Mouse (Mus musculus): ENCODE measurements around the gene Mybpc3. TPM values are rescaled to one million over a fixed set of nuclear protein-coding genes. Genes with fewer than 3 reads are reported as not detected.

The Mybpc3 gene
- polyA plus RNA-seq, 1 experiment from 2014 or later = 1.6 TPM

DNA sequence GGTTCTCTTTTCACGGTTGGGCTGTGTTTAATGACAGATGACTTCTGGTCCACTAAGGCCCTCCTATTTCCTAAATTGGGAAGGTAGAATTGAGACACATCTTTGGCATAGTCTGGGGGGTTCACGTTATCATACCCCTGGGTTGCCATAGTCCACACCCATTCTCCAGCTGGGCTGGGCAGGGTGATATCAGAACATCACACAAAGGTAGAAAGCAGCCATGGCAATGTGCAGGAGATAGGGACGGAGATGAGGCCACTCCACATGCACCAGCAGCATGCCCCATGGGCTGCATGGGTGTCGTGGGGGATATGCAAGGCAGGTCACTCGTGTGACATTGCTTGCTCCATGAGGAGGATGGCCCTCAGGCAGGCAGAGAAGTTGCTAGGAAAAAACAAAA is 45.6 kb downstream of the Mybpc3 start:
- Histone ChIP-seq H3K4me1 (ENCODE audit: control insufficient read depth, insufficient read depth, low read length) (no peaks in the 10 kb centered on the region), H3K4me2 (ENCODE audit: low read depth, low read length) (no peak overlapping the region), H3K4me3 (ENCODE audit: low read depth, low read length) (no peak overlapping the region), H3K36me3 (replicated peaks; ENCODE audit: control insufficient read depth, insufficient read depth, low read depth, low read length) (no peaks in the 10 kb centered on the region; the same call in 1 of the 2 replicates), H3K27ac (replicated peaks; ENCODE audit: low read depth, low read length) (no peak overlapping the region), H3K27me3 (ENCODE audit: control insufficient read depth, insufficient read depth, low read length) (no peaks in the 10 kb centered on the region), H3K9ac (replicated peaks; ENCODE audit: low read length) (no peak overlapping the region), H3K9me3 (replicated peaks; ENCODE audit: control insufficient read depth, low read length) (no peaks in the 10 kb centered on the region)
- WGBS = 85% methylated on average over 5 of the region's 5 CpGs
- DNase-seq (ENCODE audit: low spot score) (no peak), ATAC-seq (replicated peaks; ENCODE audit: insufficient number of reproducible peaks, low FRiP score, low TSS enrichment, low read depth) (no peak)

DNA sequence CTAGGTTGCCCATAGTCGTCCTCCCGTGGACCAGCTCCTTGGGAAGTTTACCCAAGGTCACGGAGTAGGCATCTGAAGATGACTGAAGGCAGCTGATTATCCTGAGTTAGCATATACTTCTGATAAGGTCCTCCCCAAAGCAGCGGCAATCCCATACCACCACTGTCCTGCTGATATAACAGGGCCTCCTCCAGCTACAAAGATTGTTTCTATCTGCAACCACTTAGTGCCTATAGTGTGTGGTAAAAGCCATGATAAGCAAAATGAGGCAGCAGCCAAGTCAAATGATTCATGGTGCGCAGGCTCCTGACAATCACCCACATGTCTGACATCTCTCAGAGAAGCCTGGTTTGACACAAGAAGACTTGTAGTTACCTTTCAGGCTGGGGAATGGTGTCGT is 47.0 kb downstream of the Mybpc3 start:
- no peaks in the 10 kb centered on the region; the same call in 1 of the 2 replicates for H3K36me3 ChIP-seq (replicated peaks; ENCODE audit: control insufficient read depth, insufficient read depth, low read depth, low read length)
- H3K4me3 ChIP-seq (ENCODE audit: low read depth, low read length) = no peak overlapping the region
- no peak overlapping the region for H3K4me2 ChIP-seq (ENCODE audit: low read depth, low read length)
- DNase-seq (ENCODE audit: low spot score) = no peak
- 90% methylated on average over 6 of the region's 6 CpGs for WGBS
- H3K27me3 ChIP-seq (ENCODE audit: control insufficient read depth, insufficient read depth, low read length) = no peaks in the 10 kb centered on the region
- no peaks in the 10 kb centered on the region for H3K9me3 ChIP-seq (replicated peaks; ENCODE audit: control insufficient read depth, low read length)
- no peak overlapping the region for H3K9ac ChIP-seq (replicated peaks; ENCODE audit: low read length)
- no peak for ATAC-seq (replicated peaks; ENCODE audit: insufficient number of reproducible peaks, low FRiP score, low TSS enrichment, low read depth)
- H3K4me1 ChIP-seq (ENCODE audit: control insufficient read depth, insufficient read depth, low read length) = no peaks in the 10 kb centered on the region
- H3K27ac ChIP-seq (replicated peaks; ENCODE audit: low read depth, low read length) = no peak overlapping the region

- no peak overlapping the region for H3K9ac ChIP-seq (replicated peaks; ENCODE audit: low read length)
- no peaks in the 10 kb centered on the region; the same call in 1 of the 2 replicates for H3K36me3 ChIP-seq (replicated peaks; ENCODE audit: control insufficient read depth, insufficient read depth, low read depth, low read length)
These were observed 49.7 kb downstream of the Mybpc3 start for GRCm38 (mm10) chr2:91167629-91168028.

DNA sequence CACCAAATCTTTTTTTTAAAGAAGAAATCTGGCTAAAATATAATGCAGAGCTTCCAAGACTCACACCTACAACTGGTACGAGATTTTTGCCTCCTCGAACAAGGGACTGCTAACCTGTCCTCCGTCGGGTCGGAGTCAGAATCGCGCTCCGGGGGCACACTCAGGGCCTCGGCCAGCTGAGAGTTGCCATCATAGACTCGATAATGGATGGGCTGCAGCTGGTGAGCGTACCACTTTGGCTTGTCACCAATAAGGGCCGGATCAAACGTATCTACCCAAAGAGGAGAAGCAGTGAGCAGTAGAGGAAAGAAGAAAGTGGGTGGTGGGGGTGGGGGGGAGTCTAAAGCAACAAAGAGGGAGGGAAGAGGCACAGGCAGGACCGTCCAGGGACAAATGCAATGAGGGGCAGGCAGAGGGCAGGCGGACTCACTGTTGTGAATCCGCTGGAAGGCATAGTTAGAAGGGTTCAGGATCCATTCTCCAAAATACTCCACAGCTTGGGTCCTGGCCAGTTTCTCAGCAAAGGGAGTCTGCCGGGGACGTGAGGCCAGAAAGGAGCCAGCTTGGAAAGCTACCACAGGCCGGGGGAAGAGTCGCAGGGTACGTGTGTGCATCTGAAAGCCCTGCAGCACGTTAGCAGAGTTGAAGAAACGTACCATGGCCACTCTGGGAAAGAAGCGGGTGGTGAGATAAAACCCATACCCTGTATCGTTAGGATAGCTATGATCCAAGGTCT is 51.8 kb downstream of the Mybpc3 start:
- Histone ChIP-seq H3K27ac (replicated peaks; ENCODE audit: low read depth, low read length) (no peak overlapping the region), H3K4me3 (ENCODE audit: low read depth, low read length) (no peak overlapping the region), H3K36me3 (replicated peaks; ENCODE audit: control insufficient read depth, insufficient read depth, low read depth, low read length) (no peaks in the 10 kb centered on the region), H3K4me1 (ENCODE audit: control insufficient read depth, insufficient read depth, low read length) (no peaks in the 10 kb centered on the region), H3K4me2 (ENCODE audit: low read depth, low read length) (no peak overlapping the region), H3K27me3 (ENCODE audit: control insufficient read depth, insufficient read depth, low read length) (no peaks in the 10 kb centered on the region), H3K9ac (replicated peaks; ENCODE audit: low read length) (no peak overlapping the region), H3K9me3 (replicated peaks; ENCODE audit: control insufficient read depth, low read length) (no peaks in the 10 kb centered on the region)
- WGBS = 90% methylated on average over 25 of the region's 25 CpGs
- ATAC-seq (replicated peaks; ENCODE audit: insufficient number of reproducible peaks, low FRiP score, low TSS enrichment, low read depth) = no peak
- no peak for DNase-seq (ENCODE audit: low spot score)

More at GRCm38 (mm10) chr2:91167629-91168028, 49.7 kb downstream of the Mybpc3 start:
- no peaks in the 10 kb centered on the region for H3K4me1 ChIP-seq (ENCODE audit: control insufficient read depth, insufficient read depth, low read length)
- H3K27me3 ChIP-seq (ENCODE audit: control insufficient read depth, insufficient read depth, low read length) = no peaks in the 10 kb centered on the region
- WGBS = 71% methylated on average over 4 of the region's 4 CpGs
- no peak overlapping the region for H3K4me2 ChIP-seq (ENCODE audit: low read depth, low read length)
- ATAC-seq (replicated peaks; ENCODE audit: insufficient number of reproducible peaks, low FRiP score, low TSS enrichment, low read depth) (no peak), DNase-seq (ENCODE audit: low spot score) (no peak)
- no peak overlapping the region for H3K4me3 ChIP-seq (ENCODE audit: low read depth, low read length)
- no peaks in the 10 kb centered on the region for H3K9me3 ChIP-seq (replicated peaks; ENCODE audit: control insufficient read depth, low read length)
- H3K27ac ChIP-seq (replicated peaks; ENCODE audit: low read depth, low read length) = no peak overlapping the region

GRCm38 (mm10) chr2:91175490-91175889 is 57.5 kb downstream of the Mybpc3 start:
- no peak for ATAC-seq (replicated peaks; ENCODE audit: insufficient number of reproducible peaks, low FRiP score, low TSS enrichment, low read depth)
- WGBS = 90% methylated on average over 4 of the region's 4 CpGs

GRCm38 (mm10) chr2:91176234-91176633 is 58.3 kb downstream of the Mybpc3 start:
- no peak overlapping the region for H3K4me3 ChIP-seq (ENCODE audit: low read depth, low read length)
- DNase-seq (ENCODE audit: low spot score) (no peak), ATAC-seq (replicated peaks; ENCODE audit: insufficient number of reproducible peaks, low FRiP score, low TSS enrichment, low read depth) (no peak)
- H3K4me1 ChIP-seq (ENCODE audit: control insufficient read depth, insufficient read depth, low read length) = no peaks in the 10 kb centered on the region
- H3K4me2 ChIP-seq (ENCODE audit: low read depth, low read length) = no peak overlapping the region
- H3K9ac ChIP-seq (replicated peaks; ENCODE audit: low read length) = no peak overlapping the region
- H3K36me3 ChIP-seq (replicated peaks; ENCODE audit: control insufficient read depth, insufficient read depth, low read depth, low read length) = no peaks in the 10 kb centered on the region
- 71% methylated on average over 6 of the region's 6 CpGs for WGBS
- H3K9me3 ChIP-seq (replicated peaks; ENCODE audit: control insufficient read depth, low read length) = no peaks in the 10 kb centered on the region
- H3K27me3 ChIP-seq (ENCODE audit: control insufficient read depth, insufficient read depth, low read length) = no peaks in the 10 kb centered on the region
- H3K27ac ChIP-seq (replicated peaks; ENCODE audit: low read depth, low read length) = no peak overlapping the region

More at GRCm38 (mm10) chr2:91175490-91175889, 57.5 kb downstream of the Mybpc3 start:
- Histone ChIP-seq H3K27ac (replicated peaks; ENCODE audit: low read depth, low read length) (no peak overlapping the region), H3K4me3 (ENCODE audit: low read depth, low read length) (no peak overlapping the region), H3K4me2 (ENCODE audit: low read depth, low read length) (no peak overlapping the region), H3K9ac (replicated peaks; ENCODE audit: low read length) (no peak overlapping the region), H3K36me3 (replicated peaks; ENCODE audit: control insufficient read depth, insufficient read depth, low read depth, low read length) (no peaks in the 10 kb centered on the region), H3K4me1 (ENCODE audit: control insufficient read depth, insufficient read depth, low read length) (no peaks in the 10 kb centered on the region), H3K9me3 (replicated peaks; ENCODE audit: control insufficient read depth, low read length) (no peaks in the 10 kb centered on the region), H3K27me3 (ENCODE audit: control insufficient read depth, insufficient read depth, low read length) (no peaks in the 10 kb centered on the region)
- no peak for DNase-seq (ENCODE audit: low spot score)

- WGBS = 40% methylated on average over 4 of the region's 4 CpGs
- DNase-seq (ENCODE audit: low spot score) = no peak
- H3K36me3 ChIP-seq (replicated peaks; ENCODE audit: control insufficient read depth, insufficient read depth, low read depth, low read length) = no peaks in the 10 kb centered on the region
- H3K9ac ChIP-seq (replicated peaks; ENCODE audit: low read length) = no peak overlapping the region
- ATAC-seq (replicated peaks; ENCODE audit: insufficient number of reproducible peaks, low FRiP score, low TSS enrichment, low read depth) = no peak
- no peaks in the 10 kb centered on the region for H3K27me3 ChIP-seq (ENCODE audit: control insufficient read depth, insufficient read depth, low read length)
- H3K4me2 ChIP-seq (ENCODE audit: low read depth, low read length) = no peak overlapping the region
- no peaks in the 10 kb centered on the region for H3K4me1 ChIP-seq (ENCODE audit: control insufficient read depth, insufficient read depth, low read length)
- H3K4me3 ChIP-seq (ENCODE audit: low read depth, low read length) = no peak overlapping the region
- no peaks in the 10 kb centered on the region for H3K9me3 ChIP-seq (replicated peaks; ENCODE audit: control insufficient read depth, low read length)
- no peak overlapping the region for H3K27ac ChIP-seq (replicated peaks; ENCODE audit: low read depth, low read length)
These were observed 61.9 kb downstream of the Mybpc3 start for GRCm38 (mm10) chr2:91179825-91180224.

DNA sequence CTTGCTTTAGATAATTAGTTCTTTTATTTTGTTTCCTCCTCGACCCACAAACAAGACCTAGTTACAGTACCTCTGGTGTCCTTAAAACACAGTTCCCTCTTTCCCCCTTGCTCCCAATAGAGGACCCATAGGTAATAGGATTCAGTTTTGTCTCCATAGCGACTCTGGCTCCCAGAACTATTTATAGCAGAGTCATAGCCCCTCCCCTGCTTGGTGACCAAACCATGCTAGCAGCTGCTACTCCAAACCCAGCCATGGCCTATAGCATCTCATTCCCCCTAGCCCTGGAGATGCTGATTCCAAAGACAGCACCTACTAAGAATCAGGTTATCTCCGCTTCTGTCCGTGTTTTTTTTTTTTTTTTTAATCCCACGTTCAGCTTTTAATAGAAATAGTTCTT is 62.8 kb downstream of the Mybpc3 start:
- 77% methylated on average over 5 of the region's 5 CpGs for WGBS
- H3K9ac ChIP-seq (replicated peaks; ENCODE audit: low read length) = no peak overlapping the region
- no peaks in the 10 kb centered on the region for H3K9me3 ChIP-seq (replicated peaks; ENCODE audit: control insufficient read depth, low read length)
- ATAC-seq (replicated peaks; ENCODE audit: insufficient number of reproducible peaks, low FRiP score, low TSS enrichment, low read depth) (no peak), DNase-seq (ENCODE audit: low spot score) (no peak)
- no peaks in the 10 kb centered on the region for H3K4me1 ChIP-seq (ENCODE audit: control insufficient read depth, insufficient read depth, low read length)
- no peak overlapping the region for H3K4me3 ChIP-seq (ENCODE audit: low read depth, low read length)
- no peak overlapping the region for H3K4me2 ChIP-seq (ENCODE audit: low read depth, low read length)
- no peaks in the 10 kb centered on the region for H3K36me3 ChIP-seq (replicated peaks; ENCODE audit: control insufficient read depth, insufficient read depth, low read depth, low read length)
- H3K27ac ChIP-seq (replicated peaks; ENCODE audit: low read depth, low read length) = no peak overlapping the region
- no peaks in the 10 kb centered on the region for H3K27me3 ChIP-seq (ENCODE audit: control insufficient read depth, insufficient read depth, low read length)

Data from embryonic facial prominence, embryonic 11.5 days (tissue).